Mouse (Mus musculus) testis, adult 2 months (tissue): Measurements from ENCODE around the gene Hist1h4h.

Experiments used
- CTCF ChIP-seq: fragments of 200-500 bp; IDR thresholded peaks from 2 replicates; pipeline ENCODE4 v1.5.1; 2012; ENCODE audit warnings: low read depth, mild to moderate bottlenecking, inconsistent platforms, low read length, moderate library complexity; ENCODE audit not compliant: control insufficient read depth, insufficient read depth, insufficient replicate concordance
- POLR2A ChIP-seq: fragments of 200-500 bp; IDR thresholded peaks from 2 replicates; pipeline ENCODE4 v1.6.1; 2012; ENCODE audit warnings: low read depth, mild to moderate bottlenecking, inconsistent platforms, low read length, moderate library complexity; ENCODE audit not compliant: control insufficient read depth

- TF ChIP-seq POLR2A (no peak), CTCF (no peak)
Measured at GRCm38 (mm10) chr13:23518885-23519284, 12.0 kb upstream of the Hist1h4h start.
